16 mouse cellular contexts compared by ENCODE assay signal in the genomic region with DNA sequence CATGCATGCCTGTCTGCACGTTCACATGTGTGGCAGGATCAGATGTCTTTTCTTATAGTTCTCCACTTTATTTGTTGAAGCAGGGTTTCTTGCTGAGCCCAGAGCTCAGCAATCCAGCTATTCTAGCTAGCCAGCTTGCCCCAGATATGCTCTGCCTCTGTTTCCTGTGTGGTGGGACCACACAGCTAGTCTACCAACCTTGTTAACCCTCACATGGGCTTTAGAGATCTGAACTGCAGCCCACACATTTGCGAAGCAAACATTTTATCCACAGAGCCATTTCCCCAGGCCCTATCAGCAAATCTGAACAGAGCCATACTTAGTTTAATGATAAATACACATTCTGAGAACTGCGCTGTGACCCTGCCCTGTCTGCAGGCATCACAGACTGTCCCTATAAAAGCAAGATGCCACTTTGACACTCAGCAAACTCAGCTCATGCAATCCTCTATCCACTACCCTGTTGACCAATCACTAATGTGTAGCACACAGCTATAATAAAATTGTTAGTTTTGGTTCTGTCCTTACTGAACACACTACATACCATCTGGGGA.
DNase-seq lines count a peak whose midpoint lies in the region; ATAC-seq and TF ChIP-seq lines count a peak whose summit lies in the region.
"Had no signal": no experiment of that assay in that cellular context is flagged by ENCODE, and none has a peak within 500 bp of the region (broad histone marks: within the 10 kb centered on the region; RNA-seq: fewer than 3 reads in every experiment).

No protein-coding gene starts in this region.

- peaks cover 17% of the 10 kb centered on the region for H3K4me1 ChIP-seq in embryonic facial prominence, embryonic 14.5 days (ENCODE audit: control insufficient read depth, insufficient read depth, low read length)
- peaks cover 53% of the 10 kb centered on the region for H3K4me1 ChIP-seq in embryonic facial prominence, embryonic 10.5 days
- H3K4me1 ChIP-seq in liver, embryonic 11.5 days (replicated peaks; ENCODE audit: control insufficient read depth, insufficient read depth, low read length) = peaks cover 21% of the 10 kb centered on the region; the same call in 1 of the 2 replicates
- peaks cover 3% of the 10 kb centered on the region for H3K4me1 ChIP-seq in liver, postnatal 0 days (ENCODE audit: insufficient read depth)
- peaks cover 32% of the 10 kb centered on the region for H3K4me1 ChIP-seq in embryonic fibroblast, embryonic 13.5 days (ENCODE audit: control insufficient read depth, insufficient read depth, low read length)
- H3K4me1 ChIP-seq: intestine, embryonic 15.5 days had no signal

- no peak overlapping the region for H3K9ac ChIP-seq in embryonic facial prominence, embryonic 14.5 days (ENCODE audit: low read depth, low read length)
- H3K9ac ChIP-seq in liver, embryonic 11.5 days (ENCODE audit: low read depth, low read length) = no peak overlapping the region
- H3K9ac ChIP-seq in liver, postnatal 0 days (replicated peaks) = no peak overlapping the region
- H3K9ac ChIP-seq: hindbrain, embryonic 12.5 days; intestine, embryonic 15.5 days; neural tube, embryonic 13.5 days had no signal

- no peaks in the 10 kb centered on the region for H3K9me3 ChIP-seq in embryonic facial prominence, embryonic 14.5 days (ENCODE audit: control insufficient read depth, low read length)
- H3K9me3 ChIP-seq in embryonic facial prominence, embryonic 10.5 days = no peaks in the 10 kb centered on the region
- H3K9me3 ChIP-seq in liver, embryonic 11.5 days (ENCODE audit: control insufficient read depth, low read length) = no peaks in the 10 kb centered on the region
- no peaks in the 10 kb centered on the region for H3K9me3 ChIP-seq in liver, postnatal 0 days (ENCODE audit: low read length)
- H3K9me3 ChIP-seq: hindbrain, embryonic 12.5 days; intestine, embryonic 15.5 days; neural tube, embryonic 13.5 days had no signal

- WGBS in embryonic facial prominence, embryonic 14.5 days = 62% methylated on average over 3 of the region's 3 CpGs
- WGBS in embryonic facial prominence, embryonic 10.5 days = 82% methylated on average over 3 of the region's 3 CpGs
- 59% methylated on average over 3 of the region's 3 CpGs for WGBS in liver, embryonic 11.5 days
- 47% methylated on average over 3 of the region's 3 CpGs for WGBS in liver, postnatal 0 days (ENCODE audit: insufficient replicate concordance)

- no peak overlapping the region for H3K4me2 ChIP-seq in embryonic facial prominence, embryonic 14.5 days (ENCODE audit: low read depth, low read length)
- no peak overlapping the region for H3K4me2 ChIP-seq in liver, embryonic 11.5 days
- H3K4me2 ChIP-seq in liver, postnatal 0 days (ENCODE audit: low read depth, low read length) = no peak overlapping the region
- H3K4me2 ChIP-seq: hindbrain, embryonic 12.5 days; intestine, embryonic 15.5 days; neural tube, embryonic 13.5 days had no signal

- TF ChIP-seq CTCF in liver, postnatal 0 days (IDR thresholded peaks at IDR 0.05; ENCODE audit: low read depth) = no peak
- no peak for TF ChIP-seq CTCF in embryonic fibroblast, embryonic 13.5 days (IDR thresholded peaks at IDR 0.05; ENCODE audit: borderline replicate concordance, insufficient read depth, low read length)

- H3K36me3 ChIP-seq in embryonic facial prominence, embryonic 14.5 days (ENCODE audit: control insufficient read depth, insufficient read depth, low read length) = no peaks in the 10 kb centered on the region
- H3K36me3 ChIP-seq in embryonic facial prominence, embryonic 10.5 days (replicated peaks) = no peaks in the 10 kb centered on the region
- no peaks in the 10 kb centered on the region for H3K36me3 ChIP-seq in liver, embryonic 11.5 days (ENCODE audit: control insufficient read depth, insufficient read depth, low read length)
- H3K36me3 ChIP-seq in liver, postnatal 0 days (replicated peaks; ENCODE audit: insufficient read depth, low read length) = no peaks in the 10 kb centered on the region
- H3K36me3 ChIP-seq: hindbrain, embryonic 12.5 days; intestine, embryonic 15.5 days; neural tube, embryonic 13.5 days had no signal

- TF ChIP-seq POLR2A in embryonic fibroblast, embryonic 13.5 days (IDR thresholded peaks at IDR 0.05; ENCODE audit: low read depth, low read length) = no peak

- no peak for ATAC-seq in embryonic facial prominence, embryonic 14.5 days (ENCODE audit: low read depth)
- ATAC-seq in liver, embryonic 11.5 days (replicated peaks; ENCODE audit: low FRiP score) = peak; percentile 44
- ATAC-seq in liver, postnatal 0 days = no peak
- ATAC-seq: intestine, embryonic 15.5 days; Patski had no signal

- H3K27me3 ChIP-seq in embryonic facial prominence, embryonic 14.5 days (replicated peaks; ENCODE audit: control insufficient read depth, insufficient read depth, low read length) = no peaks in the 10 kb centered on the region
- H3K27me3 ChIP-seq in embryonic facial prominence, embryonic 10.5 days (replicated peaks; ENCODE audit: low read depth, poor library complexity, severe bottlenecking) = no peaks in the 10 kb centered on the region
- H3K27me3 ChIP-seq in liver, embryonic 11.5 days (replicated peaks; ENCODE audit: control insufficient read depth, insufficient read depth, low read length) = no peaks in the 10 kb centered on the region
- H3K27me3 ChIP-seq in liver, postnatal 0 days (ENCODE audit: insufficient read depth, low read length) = no peaks in the 10 kb centered on the region
- H3K27me3 ChIP-seq: hindbrain, embryonic 12.5 days; intestine, embryonic 15.5 days; neural tube, embryonic 13.5 days had no signal

- no peak for TF ChIP-seq EP300 in liver, postnatal 0 days (IDR thresholded peaks at IDR 0.05; ENCODE audit: low read depth)

- no peak overlapping the region; the same call in 1 of the 2 replicates for H3K27ac ChIP-seq in embryonic facial prominence, embryonic 14.5 days (replicated peaks; ENCODE audit: low read depth, low read length)
- no peak overlapping the region for H3K27ac ChIP-seq in embryonic facial prominence, embryonic 10.5 days (replicated peaks)
- H3K27ac ChIP-seq in liver, embryonic 11.5 days (ENCODE audit: low read depth, low read length) = no peak overlapping the region
- H3K27ac ChIP-seq in liver, postnatal 0 days (ENCODE audit: low read depth) = no peak overlapping the region
- H3K27ac ChIP-seq in embryonic fibroblast, embryonic 13.5 days (ENCODE audit: insufficient read depth, low read length) = peak overlapping the region; percentile 43
- H3K27ac ChIP-seq: hindbrain, embryonic 12.5 days; intestine, embryonic 15.5 days; macrophage; neural tube, embryonic 13.5 days had no signal

- H3K4me3 ChIP-seq in embryonic facial prominence, embryonic 14.5 days (ENCODE audit: low read depth, low read length) = no peak overlapping the region
- H3K4me3 ChIP-seq in embryonic facial prominence, embryonic 10.5 days = no peak overlapping the region
- no peak overlapping the region for H3K4me3 ChIP-seq in liver, embryonic 11.5 days (ENCODE audit: low read depth, low read length)
- no peak overlapping the region for H3K4me3 ChIP-seq in liver, postnatal 0 days (ENCODE audit: low read depth, low read length)
- H3K4me3 ChIP-seq in embryonic fibroblast, embryonic 13.5 days (ENCODE audit: insufficient read depth, low read length) = no peak overlapping the region
- H3K4me3 ChIP-seq: hindbrain, embryonic 12.5 days; intestine, embryonic 15.5 days; neural tube, embryonic 13.5 days had no signal

- DNase-seq in embryonic facial prominence, embryonic 14.5 days (ENCODE audit: low spot score) = peak; percentile 14
- DNase-seq in embryonic facial prominence, embryonic 10.5 days (ENCODE audit: low spot score) = no peak
- no peak for DNase-seq in liver, embryonic 11.5 days (ENCODE audit: low spot score)
- DNase-seq in liver, postnatal 0 days = no peak
- peak; percentile 24 to 41 for DNase-seq in thymus, postnatal 10 days (ENCODE audit: low spot score in 2 of 2)
- DNase-seq in adrenal gland, postnatal 14 days = no peak
- no peak for DNase-seq in cerebellum, adult 9-10 months
- DNase-seq: cerebellum, postnatal 10 days; gastrocnemius, postnatal 25 days; kidney, postnatal 4 days had no signal

Comparison
In these comparisons a context has a peak if more than half of its experiments do, and no peak if none do; other contexts are left out.
1. DNase-seq: peak in embryonic facial prominence, embryonic 14.5 days (single experiment) and thymus, postnatal 10 days (2 of 2); none in embryonic facial prominence, embryonic 10.5 days (single experiment), liver, embryonic 11.5 days (single experiment), liver, postnatal 0 days (single experiment), adrenal gland, postnatal 14 days (single experiment) and cerebellum, adult 9-10 months (single experiment).